Mouse (Mus musculus): ENCODE results near the gene Dock4.

Dock4 gene

GRCm38 (mm10) chr12:40568971-40569968, 123.5 kb downstream of the Dock4 start:
- DNase-seq (ENCODE audit: low spot score), result no peak

DNA sequence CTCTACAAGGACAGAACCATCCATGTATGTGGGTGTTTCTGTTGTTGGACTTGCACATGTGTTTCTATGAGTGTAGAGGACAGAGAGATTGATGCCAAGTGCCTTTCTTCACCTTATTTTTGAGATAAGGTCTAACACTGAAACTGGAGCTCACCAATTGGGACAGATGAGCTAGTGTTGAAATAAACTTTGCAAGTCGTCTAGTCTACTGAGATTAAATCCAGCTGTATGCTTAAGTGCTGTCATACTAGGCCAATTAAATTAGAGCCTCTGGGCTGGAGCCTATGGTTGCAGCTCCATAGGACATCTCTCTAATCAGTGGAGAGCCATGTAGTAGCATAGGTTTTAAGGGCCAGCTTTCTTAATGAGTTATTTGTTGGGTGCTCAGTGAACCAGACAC, 124.5 kb downstream of the Dock4 start:
- DNase-seq (ENCODE audit: low spot score), result peak; percentile 10

DNA sequence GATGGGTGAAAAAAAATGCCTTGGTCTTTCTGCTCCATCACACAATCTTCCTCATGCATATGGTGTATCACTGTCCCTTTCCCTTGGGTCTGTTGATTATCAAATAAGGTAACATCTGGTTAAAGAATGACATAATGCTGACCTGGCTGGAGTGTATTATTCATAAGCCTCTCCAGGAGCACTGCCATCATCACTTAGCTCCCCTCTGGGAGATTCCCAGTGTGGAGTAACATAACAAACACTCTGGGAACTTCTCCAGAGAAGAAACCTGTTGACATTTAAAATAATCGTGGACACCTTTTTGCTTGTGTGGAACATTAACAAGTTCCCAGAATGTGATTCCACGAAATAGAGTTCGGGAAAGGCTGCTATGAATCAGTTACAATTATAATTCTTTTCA, 128.3 kb downstream of the Dock4 start:
- peak; percentile 27 for DNase-seq (ENCODE audit: low spot score)

- no peak for DNase-seq (ENCODE audit: low spot score)
These were observed 131.0 kb downstream of the Dock4 start for GRCm38 (mm10) chr12:40576749-40577148.

GRCm38 (mm10) chr12:40580351-40580750, 134.6 kb downstream of the Dock4 start:
- no peak for DNase-seq (ENCODE audit: low spot score)

- DNase-seq (ENCODE audit: low spot score), result no peak
These were observed 135.3 kb downstream of the Dock4 start for GRCm38 (mm10) chr12:40581037-40581436.

- no peak for DNase-seq (ENCODE audit: low spot score)
These were observed 136.3 kb downstream of the Dock4 start for GRCm38 (mm10) chr12:40582059-40582458.

DNA sequence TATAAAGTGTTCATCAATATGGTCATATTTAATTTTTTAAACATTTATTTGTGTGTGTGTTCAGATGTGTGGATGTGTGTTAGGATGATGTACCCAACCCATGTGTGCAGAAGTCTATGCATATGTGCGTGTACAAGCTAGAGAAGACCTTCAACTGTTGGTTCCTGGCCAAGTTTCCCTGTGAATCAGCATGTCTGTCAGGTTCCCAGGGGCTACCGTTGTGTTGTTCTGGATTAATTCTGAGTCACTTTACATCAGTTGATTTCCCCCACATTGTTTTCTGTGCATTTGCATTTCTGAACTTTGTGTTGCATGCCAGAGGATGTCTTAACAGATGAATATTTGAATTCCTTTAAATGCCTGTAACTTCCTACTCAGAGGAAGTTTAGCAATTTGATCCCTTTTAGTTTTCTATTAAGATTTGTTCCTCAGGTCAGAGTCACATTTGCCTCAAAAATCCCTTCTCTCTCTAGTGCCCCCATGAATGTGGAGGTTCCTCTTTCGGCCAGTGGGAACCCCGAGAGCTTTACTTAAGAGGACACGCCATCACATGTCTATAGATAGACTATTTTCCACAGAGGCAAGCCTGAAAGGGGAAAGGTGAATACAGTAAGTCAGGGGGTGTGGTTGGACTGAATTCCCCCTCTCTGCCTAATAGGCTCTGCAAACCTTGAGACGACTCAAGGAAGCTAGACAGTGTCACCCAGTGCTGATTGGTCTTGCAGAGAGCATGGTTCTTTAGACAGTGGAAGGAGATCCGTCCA, 139.0 kb downstream of the Dock4 start:
- DNase-seq (ENCODE audit: low spot score), result no peak

DNA sequence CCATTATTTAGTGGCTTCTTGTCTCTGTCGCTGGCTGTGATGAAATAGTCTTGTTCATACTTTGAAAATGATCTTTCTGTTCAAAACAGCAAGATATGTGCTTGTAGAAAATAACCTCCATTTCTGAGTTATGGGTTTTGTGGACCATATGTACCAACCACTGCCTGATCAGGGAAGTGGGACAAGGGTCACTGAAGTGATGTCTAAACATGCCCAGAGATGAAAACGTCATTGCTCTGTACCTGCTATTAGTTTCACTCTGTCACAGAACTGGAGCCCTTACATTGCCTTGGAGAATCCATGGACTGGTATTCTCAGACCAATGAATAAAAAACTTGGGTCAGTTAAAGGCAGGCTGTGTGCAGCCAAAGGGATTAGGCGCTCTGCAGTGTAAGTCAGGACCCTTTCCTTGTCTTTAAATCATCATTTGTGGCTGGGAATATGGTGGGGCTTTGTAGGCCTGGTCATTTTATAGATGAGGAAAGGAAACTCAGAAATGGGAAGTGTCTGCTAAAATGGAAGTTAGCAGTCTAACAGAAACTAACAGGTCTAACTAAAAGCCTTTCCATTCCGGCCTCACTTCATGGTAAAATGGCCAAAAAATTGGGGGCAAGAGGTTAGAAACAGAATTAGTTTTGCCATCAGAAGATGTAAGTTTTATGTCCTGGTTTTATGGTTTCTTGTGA, 139.8 kb downstream of the Dock4 start:
- no peak for DNase-seq (ENCODE audit: low spot score)

DNA sequence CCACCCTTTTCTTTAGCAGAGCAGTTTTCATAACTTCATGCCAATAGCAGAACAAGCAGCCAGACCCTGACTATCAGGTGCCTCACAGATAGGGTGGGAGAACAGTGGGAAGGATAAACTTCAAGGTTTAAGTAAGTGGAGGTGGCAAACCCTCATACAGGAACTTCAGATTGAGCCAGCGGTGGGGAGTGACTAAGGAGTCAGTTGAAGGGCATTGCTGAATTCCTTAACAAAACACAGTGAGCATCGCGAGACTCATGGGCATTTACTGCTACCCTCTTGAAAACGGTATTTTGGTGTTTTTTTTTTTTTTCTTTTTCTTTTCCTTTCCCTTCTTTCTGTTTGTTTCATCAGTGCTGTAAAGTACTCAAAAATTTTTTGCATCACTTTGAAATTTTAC, 148.4 kb downstream of the Dock4 start:
- no peak for DNase-seq (ENCODE audit: low spot score)

DNA sequence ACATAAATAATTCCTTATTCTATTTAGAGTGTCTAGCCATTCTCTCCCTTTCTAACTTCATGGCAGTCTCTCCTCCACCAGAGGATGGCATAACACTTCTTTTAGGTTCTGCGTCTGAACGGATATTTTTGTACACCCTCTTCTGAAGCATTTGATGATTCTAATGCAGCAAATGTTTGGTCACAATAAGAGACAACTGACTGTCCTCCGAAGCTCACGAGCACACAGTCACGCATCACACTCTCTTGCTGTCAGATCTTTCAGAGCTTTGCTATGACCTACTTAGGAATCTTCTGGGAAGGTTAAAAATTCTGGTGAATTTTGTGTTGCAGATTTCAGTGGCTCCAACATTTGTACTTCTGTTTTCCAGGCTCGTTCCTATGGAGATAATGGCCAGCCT, 149.7 kb downstream of the Dock4 start:
- DNase-seq (ENCODE audit: low spot score), result no peak

DNA sequence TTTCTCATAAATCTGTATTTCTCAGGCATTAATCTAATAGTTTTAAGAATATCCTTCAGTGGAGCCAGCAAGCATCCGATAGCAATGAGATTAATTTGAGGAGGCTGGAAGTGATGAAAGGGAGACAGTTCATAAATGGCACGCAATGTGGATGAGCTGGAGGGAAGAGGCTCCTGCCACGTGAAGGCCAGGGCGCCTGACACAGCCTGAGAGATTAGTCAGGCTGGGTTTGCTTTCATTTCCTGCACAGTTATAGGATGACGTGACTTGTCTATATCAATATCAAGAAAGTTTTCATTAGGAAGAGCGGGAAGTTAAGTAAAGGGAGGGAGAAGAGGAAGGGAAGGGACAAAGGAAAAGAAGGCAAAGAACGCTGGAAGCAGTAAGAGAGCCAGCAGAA, 150.3 kb downstream of the Dock4 start:
- no peak for DNase-seq (ENCODE audit: low spot score)

- DNase-seq (ENCODE audit: low spot score), result no peak
These were observed 150.7 kb downstream of the Dock4 start for GRCm38 (mm10) chr12:40596441-40596840.

DNA sequence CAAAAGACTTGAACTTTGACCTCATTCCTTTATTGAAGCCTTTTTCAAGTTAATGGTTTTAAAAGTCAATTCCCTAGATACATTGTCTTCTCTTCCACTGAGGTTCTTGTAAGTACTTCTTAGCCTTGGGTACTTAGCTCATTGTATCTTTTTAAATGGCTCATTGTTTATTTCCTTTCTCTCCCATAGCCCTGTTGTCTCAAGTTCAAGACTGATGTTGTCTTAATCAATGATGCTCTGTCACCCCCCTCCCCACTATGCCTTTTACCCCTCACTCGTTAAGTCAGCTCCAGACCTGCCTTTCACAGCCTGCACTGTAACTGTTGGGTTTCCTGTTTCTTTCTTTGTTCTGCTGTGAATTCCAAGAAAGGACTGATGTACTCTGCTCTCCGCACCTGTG, 154.2 kb downstream of the Dock4 start:
- no peak for DNase-seq (ENCODE audit: low spot score)

DNA sequence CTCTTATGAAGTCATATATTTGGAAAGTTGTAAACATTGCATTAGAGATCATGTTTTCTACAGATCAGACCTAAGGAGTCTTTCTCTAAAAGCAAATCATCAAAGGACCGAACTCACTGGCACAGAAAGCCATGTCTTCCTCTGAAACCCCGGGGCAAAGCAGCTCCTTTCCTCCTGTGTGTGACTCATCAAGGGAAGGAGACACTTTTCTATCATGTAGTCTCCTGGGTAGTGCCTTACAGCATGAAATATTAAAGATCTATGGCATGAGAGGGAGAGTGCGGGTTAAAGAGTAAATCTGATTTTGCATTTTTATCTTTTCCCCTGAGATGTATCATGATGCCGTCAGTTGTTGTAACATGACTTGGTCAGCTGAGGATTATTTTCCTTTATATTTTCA, 159.8 kb downstream of the Dock4 start:
- no peak for DNase-seq (ENCODE audit: low spot score)

- DNase-seq (ENCODE audit: low spot score), result no peak
These were observed 177.2 kb downstream of the Dock4 start for GRCm38 (mm10) chr12:40622926-40623325.

GRCm38 (mm10) chr12:40626521-40626920, 180.8 kb downstream of the Dock4 start:
- no peak for DNase-seq (ENCODE audit: low spot score)

- DNase-seq (ENCODE audit: low spot score), result no peak
These were observed 187.5 kb downstream of the Dock4 start for GRCm38 (mm10) chr12:40633242-40633641.

DNA sequence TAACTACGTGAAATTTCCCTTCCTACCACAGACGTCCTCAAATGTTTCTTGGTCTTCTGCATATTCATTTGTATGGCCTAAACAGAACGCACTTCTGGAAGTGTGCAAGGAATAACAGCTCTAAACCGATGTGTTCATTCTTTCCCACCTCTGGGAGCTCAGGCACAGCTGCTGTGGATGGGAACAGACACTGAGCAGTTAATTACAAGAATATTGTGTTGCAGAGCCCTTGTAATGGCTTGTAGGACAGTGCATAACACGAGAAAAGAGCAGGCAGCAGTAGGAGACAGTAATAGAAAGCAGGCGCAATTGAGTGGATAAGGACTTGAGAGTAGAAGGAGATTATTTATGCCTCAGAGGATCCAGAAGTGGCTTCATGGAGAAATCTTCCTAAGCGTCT, 188.4 kb downstream of the Dock4 start:
- no peak for DNase-seq (ENCODE audit: low spot score)

GRCm38 (mm10) chr12:40635991-40636390, 190.2 kb downstream of the Dock4 start:
- no peak for DNase-seq (ENCODE audit: low spot score)

DNA sequence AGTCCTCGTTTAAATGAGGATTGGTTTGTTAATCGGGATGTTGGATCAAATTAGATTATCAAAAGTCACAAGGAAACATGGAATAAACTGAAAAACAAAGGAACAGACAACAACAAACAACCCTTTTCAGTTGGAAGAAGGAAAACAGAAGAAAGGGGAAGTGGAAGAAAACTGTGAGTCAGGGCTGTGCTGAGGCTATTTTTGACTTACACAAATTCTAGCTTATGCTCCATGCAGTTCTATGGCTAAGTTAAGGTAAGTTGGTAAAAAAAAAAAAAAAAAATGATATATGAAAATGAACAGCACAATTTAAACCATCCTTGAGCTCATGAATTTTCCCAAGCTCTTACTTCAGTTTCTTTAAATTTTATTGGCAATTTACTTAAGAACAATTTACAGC, 191.7 kb downstream of the Dock4 start:
- DNase-seq (ENCODE audit: low spot score), result no peak

GRCm38 (mm10) chr12:40645869-40646268, 200.1 kb downstream of the Dock4 start:
- DNase-seq (ENCODE audit: low spot score), result no peak

- no peak for DNase-seq (ENCODE audit: low spot score)
These were observed 208.6 kb downstream of the Dock4 start for GRCm38 (mm10) chr12:40654312-40654711.

All from retina, embryonic 14.5 days (tissue).